ENCODE assay signal across 8 mouse cellular contexts in genomic region chr19:8984255-8984868, GRCm38 (mm10). TPM values are rescaled to one million over a fixed set of nuclear protein-coding genes. Genes with fewer than 3 reads are reported as not detected.
DNase-seq lines count a peak whose midpoint lies in the region; ATAC-seq and TF ChIP-seq lines count a peak whose summit lies in the region.
"Had no signal": no experiment of that assay in that cellular context is flagged by ENCODE, and none has a peak within 500 bp of the region (broad histone marks: within the 10 kb centered on the region; RNA-seq: fewer than 3 reads in every experiment).

No protein-coding gene starts in this region.

- H3K9ac ChIP-seq in midbrain, embryonic 12.5 days (replicated peaks) = 0 out of 2 replicates have a peak overlapping the region, but pooled peaks have one; percentile 34
- H3K9ac ChIP-seq: liver, embryonic 13.5 days had no signal

- peaks cover 79% of the 10 kb centered on the region for H3K4me1 ChIP-seq in heart, embryonic 10.5 days
- H3K4me1 ChIP-seq in midbrain, embryonic 12.5 days = peaks cover 42% of the 10 kb centered on the region

- peak overlapping the region; percentile 42 for H3K4me2 ChIP-seq in midbrain, embryonic 12.5 days (replicated peaks)
- H3K4me2 ChIP-seq: liver, embryonic 13.5 days had no signal

- no peaks in the 10 kb centered on the region for H3K9me3 ChIP-seq in heart, embryonic 10.5 days
- no peaks in the 10 kb centered on the region for H3K9me3 ChIP-seq in midbrain, embryonic 12.5 days
- H3K9me3 ChIP-seq: liver, embryonic 13.5 days had no signal

- peak overlapping the region; percentile 59 for H3K27ac ChIP-seq in heart, embryonic 10.5 days
- H3K27ac ChIP-seq in midbrain, embryonic 12.5 days (replicated peaks) = peak overlapping the region; percentile 68
- H3K27ac ChIP-seq: liver, embryonic 13.5 days had no signal

- no peaks in the 10 kb centered on the region for H3K27me3 ChIP-seq in C2C12 (ENCODE audit: control insufficient read depth, insufficient read depth, insufficient read length)
- peaks cover 8% of the 10 kb centered on the region; the same call in 1 of the 2 replicates for H3K27me3 ChIP-seq in heart, embryonic 10.5 days (ENCODE audit: insufficient read depth, poor library complexity, severe bottlenecking)
- H3K27me3 ChIP-seq in midbrain, embryonic 12.5 days = peaks cover 24% of the 10 kb centered on the region

- no peak overlapping the region for H3ac ChIP-seq in C2C12 (ENCODE audit: control insufficient read depth, insufficient read length, low read depth)

- peaks cover 70% of the 10 kb centered on the region for H3K79me2 ChIP-seq in C2C12 (ENCODE audit: control insufficient read depth, insufficient read depth)

- WGBS in heart, embryonic 10.5 days = 21% methylated on average over 7 of the region's 7 CpGs
- WGBS in midbrain, embryonic 12.5 days = 3% methylated on average over 7 of the region's 7 CpGs

- peak; percentile 88 for ATAC-seq in midbrain, embryonic 12.5 days (ENCODE audit: low FRiP score, low read depth)

- peaks cover 20% of the 10 kb centered on the region for H3K36me3 ChIP-seq in C2C12 (ENCODE audit: control insufficient read depth, insufficient read depth)
- peaks cover 18% of the 10 kb centered on the region for H3K36me3 ChIP-seq in heart, embryonic 10.5 days
- H3K36me3 ChIP-seq in midbrain, embryonic 12.5 days = peaks cover 13% of the 10 kb centered on the region

- DNase-seq in ES-CJ7 (ENCODE audit: low read depth, low spot score) = peak; percentile 65
- DNase-seq in embryo, embryonic 9.5 days (ENCODE audit: extremely low spot score) = peak; percentile 74
- peak; percentile 89 for DNase-seq in heart, embryonic 10.5 days (ENCODE audit: low spot score)
- peak; percentile 71 for DNase-seq in kidney, postnatal 14 days
- DNase-seq in testis, postnatal 14 days (ENCODE audit: low spot score) = peak; percentile 51
- DNase-seq: liver, embryonic 13.5 days had no signal

- TF ChIP-seq CTCF in C2C12 (IDR thresholded peaks at IDR 0.05; ENCODE audit: control insufficient read depth, insufficient read depth, insufficient read length) = no peak

- no peak overlapping the region for H3K4me3 ChIP-seq in C2C12 (ENCODE audit: insufficient read depth, poor library complexity, severe bottlenecking)
- no peak overlapping the region for H3K4me3 ChIP-seq in heart, embryonic 10.5 days
- no peak overlapping the region for H3K4me3 ChIP-seq in midbrain, embryonic 12.5 days
- H3K4me3 ChIP-seq: liver, embryonic 13.5 days had no signal

- H3K79me3 ChIP-seq in C2C12 (ENCODE audit: low read depth) = peaks cover 13% of the 10 kb centered on the region

TF ChIP-seq in C2C12, 6 proteins besides CTCF, POLR2A, EP300 and RAD21:
- TF ChIP-seq MYOG (IDR thresholded peaks at IDR 0.05; ENCODE audit: control insufficient read depth, extremely low read depth, insufficient read length) (no peak), MAX (IDR thresholded peaks at IDR 0.05) (peak; percentile 34), CEBPB (IDR thresholded peaks at IDR 0.05; ENCODE audit: low read depth) (no peak)
TF ChIP-seq in C2C12: peak in this region for 1.

RNA-seq across cellular contexts. Expression of gene Ahnak, which starts 4.7 kb away (rescaled TPM):
- 86.8 TPM for polyA plus RNA-seq in C2C12 (2012; fragmentation: generic; extraction: Trizol)
- polyA plus RNA-seq in heart, embryonic 10.5 days (2016; fragmentation: Nextera tagmentation; extraction: Ambion mirVana) = 15.1 and 19.4 TPM in 2 replicates
- 7.6 and 12.2 TPM in 2 replicates for polyA plus RNA-seq in midbrain, embryonic 12.5 days (2016; fragmentation: Nextera tagmentation; extraction: Ambion mirVana)

RNA-seq across cellular contexts. Expression of gene Eef1g, which starts 17.5 kb away (rescaled TPM):
- polyA plus RNA-seq in C2C12 (2012; fragmentation: generic; extraction: Trizol) = 1,028 TPM
- polyA plus RNA-seq in heart, embryonic 10.5 days (2016; fragmentation: Nextera tagmentation; extraction: Ambion mirVana) = 378 and 459 TPM in 2 replicates
- 338 and 351 TPM in 2 replicates for polyA plus RNA-seq in midbrain, embryonic 12.5 days (2016; fragmentation: Nextera tagmentation; extraction: Ambion mirVana)

RNA-seq across cellular contexts. Expression of gene Tut1, which starts 30.7 kb away (rescaled TPM):
- 24.2 TPM for polyA plus RNA-seq in C2C12 (2012; fragmentation: generic; extraction: Trizol)
- polyA plus RNA-seq in heart, embryonic 10.5 days (2016; fragmentation: Nextera tagmentation; extraction: Ambion mirVana) = 25.7 and 32.8 TPM in 2 replicates
- polyA plus RNA-seq in midbrain, embryonic 12.5 days (2016; fragmentation: Nextera tagmentation; extraction: Ambion mirVana) = 34.0 and 34.2 TPM in 2 replicates

RNA-seq across cellular contexts. Expression of gene Mta2, which starts 42.7 kb away (rescaled TPM):
- 109 TPM for polyA plus RNA-seq in C2C12 (2012; fragmentation: generic; extraction: Trizol)
- polyA plus RNA-seq in heart, embryonic 10.5 days (2016; fragmentation: Nextera tagmentation; extraction: Ambion mirVana) = 113 and 140 TPM in 2 replicates
- polyA plus RNA-seq in midbrain, embryonic 12.5 days (2016; fragmentation: Nextera tagmentation; extraction: Ambion mirVana) = 189 and 192 TPM in 2 replicates

RNA-seq across cellular contexts. Expression of gene Eml3, which starts 55.0 kb away (rescaled TPM):
- 28.7 TPM for polyA plus RNA-seq in C2C12 (2012; fragmentation: generic; extraction: Trizol)
- polyA plus RNA-seq in heart, embryonic 10.5 days (2016; fragmentation: Nextera tagmentation; extraction: Ambion mirVana) = 17.4 and 24.4 TPM in 2 replicates
- polyA plus RNA-seq in midbrain, embryonic 12.5 days (2016; fragmentation: Nextera tagmentation; extraction: Ambion mirVana) = 14.9 and 15.8 TPM in 2 replicates
